Mouse (Mus musculus) megakaryocyte, embryonic 14.5 days (primary cell): Measurements from ENCODE around the gene Igsf21. TPM values are rescaled to one million over a fixed set of nuclear protein-coding genes. Genes with fewer than 3 reads are reported as not detected.

Experiments
- H3K27me3 ChIP-seq: replicated peaks from 2 replicates; pipeline ENCODE3; 2012; ENCODE audit warnings: inconsistent platforms
- H3K36me3 ChIP-seq: replicated peaks from 2 replicates; pipeline ENCODE3; 2012; ENCODE audit warnings: low read length, inconsistent platforms, mixed read lengths
- H3K4me1 ChIP-seq: 2 replicates; pipeline ENCODE4 v1.6.1; 2012; ENCODE audit warnings: inconsistent platforms
- H3K4me3 ChIP-seq: replicated peaks from 2 replicates; pipeline ENCODE3; 2012; ENCODE audit warnings: moderate library complexity, mild to moderate bottlenecking, inconsistent platforms
- H3K9me3 ChIP-seq: 2 replicates; pipeline ENCODE4 v1.6.1; 2012; ENCODE audit warnings: inconsistent platforms
- FLI1 ChIP-seq: IDR thresholded peaks from 2 replicates; pipeline ENCODE4 v1.6.1; 2012; ENCODE audit warnings: low read length, inconsistent platforms, mixed read lengths
- GATA1 ChIP-seq: IDR thresholded peaks from 3 replicates; pipeline ENCODE4 v1.6.1; 2012; ENCODE audit warnings: mixed read lengths, low read length, inconsistent platforms, borderline replicate concordance
- polyA plus RNA-seq: library from polyadenylated mRNA; stranded (reverse); fragments of >175 nt; gene quantifications from 2 replicates; pipeline ENCODE4 v1.2.3, GENCODE M21; 2012; ENCODE audit warnings: low replicate concordance; ENCODE audit not compliant: insufficient read depth

Igsf21 gene
- polyA plus RNA-seq, 1 experiment, result not detected

- no peak overlapping the region for H3K4me3 ChIP-seq
- TF ChIP-seq GATA1 (no peak), FLI1 (no peak)
- peaks cover 12% of the 10 kb centered on the region for H3K27me3 ChIP-seq
- no peaks in the 10 kb centered on the region for H3K4me1 ChIP-seq
- H3K9me3 ChIP-seq, result no peaks in the 10 kb centered on the region
- no peaks in the 10 kb centered on the region for H3K36me3 ChIP-seq
These were observed 9.3 kb downstream of the Igsf21 start for GRCm38 (mm10) chr4:140237305-140237741.

GRCm38 (mm10) chr4:140235361-140236153, 11.0 kb downstream of the Igsf21 start:
- Histone ChIP-seq H3K36me3 (no peaks in the 10 kb centered on the region), H3K9me3 (no peaks in the 10 kb centered on the region), H3K27me3 (no peaks in the 10 kb centered on the region), H3K4me1 (no peaks in the 10 kb centered on the region), H3K4me3 (no peak overlapping the region)
- TF ChIP-seq FLI1, result no peak
- TF ChIP-seq GATA1, result no peak

GRCm38 (mm10) chr4:140234412-140235205, 12.0 kb downstream of the Igsf21 start:
- H3K36me3 ChIP-seq, result no peaks in the 10 kb centered on the region
- no peak for TF ChIP-seq FLI1
- TF ChIP-seq GATA1, result no peak
- H3K4me3 ChIP-seq, result no peak overlapping the region
- no peaks in the 10 kb centered on the region for H3K9me3 ChIP-seq
- H3K4me1 ChIP-seq, result no peaks in the 10 kb centered on the region
- no peaks in the 10 kb centered on the region for H3K27me3 ChIP-seq

GRCm38 (mm10) chr4:140227837-140228236, 18.7 kb downstream of the Igsf21 start:
- no peaks in the 10 kb centered on the region for H3K4me1 ChIP-seq
- peaks cover 4% of the 10 kb centered on the region for H3K27me3 ChIP-seq
- TF ChIP-seq FLI1 (no peak), GATA1 (no peak)
- H3K9me3 ChIP-seq, result no peaks in the 10 kb centered on the region
- H3K4me3 ChIP-seq, result no peak overlapping the region
- no peaks in the 10 kb centered on the region for H3K36me3 ChIP-seq

GRCm38 (mm10) chr4:140225204-140225603, 21.4 kb downstream of the Igsf21 start:
- Histone ChIP-seq H3K36me3 (no peaks in the 10 kb centered on the region), H3K4me3 (no peak overlapping the region), H3K9me3 (no peaks in the 10 kb centered on the region), H3K4me1 (no peaks in the 10 kb centered on the region), H3K27me3 (peaks cover 12% of the 10 kb centered on the region)
- TF ChIP-seq GATA1 (no peak), FLI1 (no peak)

GRCm38 (mm10) chr4:140224451-140224850, 22.1 kb downstream of the Igsf21 start:
- Histone ChIP-seq H3K4me1 (no peaks in the 10 kb centered on the region), H3K36me3 (no peaks in the 10 kb centered on the region), H3K4me3 (no peak overlapping the region), H3K27me3 (peaks cover 13% of the 10 kb centered on the region), H3K9me3 (no peaks in the 10 kb centered on the region)
- TF ChIP-seq GATA1 (no peak), FLI1 (no peak)

GRCm38 (mm10) chr4:140223067-140223466, 23.5 kb downstream of the Igsf21 start:
- H3K4me1 ChIP-seq, result no peaks in the 10 kb centered on the region
- no peak overlapping the region for H3K4me3 ChIP-seq
- TF ChIP-seq GATA1 (no peak), FLI1 (no peak)
- no peaks in the 10 kb centered on the region for H3K36me3 ChIP-seq
- peaks cover 13% of the 10 kb centered on the region for H3K27me3 ChIP-seq
- no peaks in the 10 kb centered on the region for H3K9me3 ChIP-seq

GRCm38 (mm10) chr4:140220326-140221093, 26.1 kb downstream of the Igsf21 start:
- H3K4me1 ChIP-seq, result no peaks in the 10 kb centered on the region
- TF ChIP-seq FLI1, result no peak
- H3K4me3 ChIP-seq, result no peak overlapping the region
- no peaks in the 10 kb centered on the region for H3K9me3 ChIP-seq
- H3K27me3 ChIP-seq, result peaks cover 13% of the 10 kb centered on the region
- no peaks in the 10 kb centered on the region for H3K36me3 ChIP-seq

- H3K36me3 ChIP-seq, result no peaks in the 10 kb centered on the region
- TF ChIP-seq GATA1, result no peak
- no peaks in the 10 kb centered on the region for H3K9me3 ChIP-seq
- no peaks in the 10 kb centered on the region for H3K4me1 ChIP-seq
- peaks cover 11% of the 10 kb centered on the region for H3K27me3 ChIP-seq
- no peak overlapping the region for H3K4me3 ChIP-seq
These were observed 27.4 kb downstream of the Igsf21 start for GRCm38 (mm10) chr4:140218853-140219852.
